Mouse (Mus musculus): Measurements from ENCODE around the gene Dolpp1. TPM values are rescaled to one million over a fixed set of nuclear protein-coding genes. Genes with fewer than 3 reads are reported as not detected.

The Dolpp1 gene
- polyA plus RNA-seq, 1 experiment from 2014 or later: 16.8 TPM

DNA sequence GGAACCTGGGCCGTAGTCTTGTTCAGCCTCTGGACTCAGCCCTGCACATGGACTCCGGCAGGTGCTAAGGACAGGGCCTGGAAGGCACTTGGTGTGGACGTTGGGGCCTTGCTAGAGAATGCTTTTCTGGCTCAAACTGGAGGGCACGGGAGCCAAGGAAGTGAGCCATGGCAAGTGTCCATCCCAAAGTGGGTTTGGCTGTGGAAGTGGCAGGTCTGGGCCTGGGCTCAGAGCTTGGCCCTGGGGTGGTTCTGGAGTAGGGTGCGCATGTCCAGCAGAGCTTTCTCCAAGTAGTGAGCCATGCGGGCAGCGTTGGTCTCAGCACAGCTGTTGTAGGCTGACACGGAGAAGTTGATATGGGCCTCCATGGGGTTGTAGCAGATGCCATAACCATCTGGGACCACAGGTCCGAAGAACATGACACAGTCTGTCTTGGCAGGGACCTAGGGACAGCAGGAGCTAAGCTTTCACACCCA is 10.3 kb downstream of the Dolpp1 start:
- H3K36me3 ChIP-seq (ENCODE audit: control insufficient read depth, insufficient read depth, low read length): peaks cover 99% of the 10 kb centered on the region
- H3K27ac ChIP-seq (replicated peaks in 1 of 2; ENCODE audit: control insufficient read depth in 1 of 2, insufficient read depth in 1 of 2, low read depth in 2 of 2, low read length in 2 of 2): no peak overlapping the region
- WGBS: 90% methylated on average over 9 of the region's 9 CpGs
- H3K4me3 ChIP-seq (ENCODE audit: control insufficient read depth in 1 of 2, insufficient read depth in 1 of 2, low read depth in 1 of 2, low read length in 2 of 2): no peak overlapping the region
- H3K9ac ChIP-seq (ENCODE audit: low read length): no peak overlapping the region
- no peaks in the 10 kb centered on the region for H3K9me3 ChIP-seq (ENCODE audit: control insufficient read depth, low read length)
- H3K4me2 ChIP-seq (ENCODE audit: low read length): no peak overlapping the region
- no peaks in the 10 kb centered on the region for H3K27me3 ChIP-seq (ENCODE audit: control insufficient read depth, insufficient read depth, low read length)
- peaks cover 2 to 10% of the 10 kb centered on the region in 2 experiments; a peak in 2 of 4 replicates for H3K4me1 ChIP-seq (ENCODE audit: control insufficient read depth in 2 of 2, insufficient read depth in 2 of 2, low read length in 2 of 2)
- ATAC-seq (ENCODE audit: insufficient number of reproducible peaks, insufficient read depth, low FRiP score, low read depth): no peak

DNA sequence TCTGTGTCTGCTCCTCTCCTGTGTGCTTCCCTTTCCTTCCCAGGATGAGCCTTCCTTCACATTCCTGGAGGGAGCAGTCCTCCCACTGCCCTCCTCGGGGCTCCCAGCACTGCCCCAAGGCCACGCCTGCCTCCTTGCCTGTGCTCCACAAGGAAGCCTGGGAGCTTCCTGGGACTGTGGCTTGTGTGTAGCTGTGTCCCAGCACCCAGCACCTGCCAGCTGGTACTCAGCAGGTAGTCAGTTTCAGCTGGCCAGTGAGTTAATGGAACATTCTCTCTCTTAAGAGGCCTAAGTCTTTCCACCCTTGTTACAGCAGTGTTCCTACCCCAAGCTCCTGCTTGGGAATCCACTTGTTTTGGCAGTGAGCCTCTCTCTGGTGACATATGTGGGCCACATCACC is 10.8 kb downstream of the Dolpp1 start:
- no peak overlapping the region for H3K4me2 ChIP-seq (ENCODE audit: low read length)
- ATAC-seq (ENCODE audit: insufficient number of reproducible peaks, insufficient read depth, low FRiP score, low read depth): no peak
- H3K9ac ChIP-seq (ENCODE audit: low read length): no peak overlapping the region
- peaks cover 2 to 10% of the 10 kb centered on the region in 2 experiments; a peak in 2 of 4 replicates for H3K4me1 ChIP-seq (ENCODE audit: control insufficient read depth in 2 of 2, insufficient read depth in 2 of 2, low read length in 2 of 2)
- 62% methylated on average over 2 of the region's 2 CpGs for WGBS
- H3K27me3 ChIP-seq (ENCODE audit: control insufficient read depth, insufficient read depth, low read length): no peaks in the 10 kb centered on the region
- H3K9me3 ChIP-seq (ENCODE audit: control insufficient read depth, low read length): no peaks in the 10 kb centered on the region
- H3K4me3 ChIP-seq (ENCODE audit: control insufficient read depth in 1 of 2, insufficient read depth in 1 of 2, low read depth in 1 of 2, low read length in 2 of 2): no peak overlapping the region
- H3K36me3 ChIP-seq (ENCODE audit: control insufficient read depth, insufficient read depth, low read length): peaks cover 99% of the 10 kb centered on the region
- no peak overlapping the region for H3K27ac ChIP-seq (replicated peaks in 1 of 2; ENCODE audit: control insufficient read depth in 1 of 2, insufficient read depth in 1 of 2, low read depth in 2 of 2, low read length in 2 of 2)

DNA sequence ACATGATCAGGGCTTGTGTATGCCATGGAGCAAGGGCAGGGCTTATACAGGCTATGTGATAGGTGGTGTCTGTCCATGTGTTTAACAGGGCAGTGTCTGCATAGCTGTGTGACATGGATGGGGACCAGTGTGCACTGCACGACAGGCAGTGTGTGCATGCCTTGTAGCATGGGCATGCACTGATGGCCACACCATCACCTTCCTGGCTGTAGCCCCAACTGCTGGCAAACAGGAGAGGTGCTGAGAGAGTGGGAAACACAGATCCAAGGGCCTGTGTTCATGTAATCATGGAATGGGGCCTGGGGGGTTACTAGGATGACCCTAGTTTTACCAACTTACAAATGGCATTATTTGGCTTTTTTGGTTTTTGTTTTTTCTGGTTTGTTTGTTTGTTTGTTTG is 11.8 kb downstream of the Dolpp1 start:
- Histone ChIP-seq H3K27me3 (ENCODE audit: control insufficient read depth, insufficient read depth, low read length) (no peaks in the 10 kb centered on the region), H3K27ac (replicated peaks in 1 of 2; ENCODE audit: control insufficient read depth in 1 of 2, insufficient read depth in 1 of 2, low read depth in 2 of 2, low read length in 2 of 2) (no peak overlapping the region), H3K9me3 (ENCODE audit: control insufficient read depth, low read length) (no peaks in the 10 kb centered on the region), H3K4me2 (ENCODE audit: low read length) (no peak overlapping the region), H3K9ac (ENCODE audit: low read length) (no peak overlapping the region), H3K36me3 (ENCODE audit: control insufficient read depth, insufficient read depth, low read length) (peaks cover 99% of the 10 kb centered on the region), H3K4me3 (ENCODE audit: control insufficient read depth in 1 of 2, insufficient read depth in 1 of 2, low read depth in 1 of 2, low read length in 2 of 2) (no peak overlapping the region), H3K4me1 (ENCODE audit: control insufficient read depth in 2 of 2, insufficient read depth in 2 of 2, low read length in 2 of 2) (peaks cover 2 to 10% of the 10 kb centered on the region in 2 experiments; a peak in 3 of 4 replicates)
- 84% methylated on average over 1 of the region's 1 CpGs for WGBS
- no peak for ATAC-seq (ENCODE audit: insufficient number of reproducible peaks, insufficient read depth, low FRiP score, low read depth)

DNA sequence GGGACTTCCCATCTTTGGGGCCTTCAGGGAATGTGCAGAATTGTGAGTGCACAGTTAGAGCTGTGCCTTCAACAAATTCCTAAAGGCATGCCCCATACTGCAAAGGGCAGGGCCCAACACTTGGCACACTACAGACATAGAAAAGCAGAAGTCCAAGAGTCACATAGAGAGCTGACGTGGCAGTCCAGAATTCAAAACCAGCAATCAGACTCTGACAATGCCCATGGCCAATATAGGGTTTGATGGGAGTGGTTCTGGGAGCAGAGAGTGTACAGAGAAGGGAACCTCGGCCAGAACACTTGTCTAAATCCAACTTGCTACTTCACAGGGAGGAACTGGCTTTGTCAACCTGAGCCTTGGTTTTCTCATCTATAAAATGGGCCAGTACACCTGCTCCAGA is 15.2 kb downstream of the Dolpp1 start:
- Histone ChIP-seq H3K9me3 (ENCODE audit: control insufficient read depth, low read length) (no peaks in the 10 kb centered on the region), H3K9ac (ENCODE audit: low read length) (no peak overlapping the region)

DNA sequence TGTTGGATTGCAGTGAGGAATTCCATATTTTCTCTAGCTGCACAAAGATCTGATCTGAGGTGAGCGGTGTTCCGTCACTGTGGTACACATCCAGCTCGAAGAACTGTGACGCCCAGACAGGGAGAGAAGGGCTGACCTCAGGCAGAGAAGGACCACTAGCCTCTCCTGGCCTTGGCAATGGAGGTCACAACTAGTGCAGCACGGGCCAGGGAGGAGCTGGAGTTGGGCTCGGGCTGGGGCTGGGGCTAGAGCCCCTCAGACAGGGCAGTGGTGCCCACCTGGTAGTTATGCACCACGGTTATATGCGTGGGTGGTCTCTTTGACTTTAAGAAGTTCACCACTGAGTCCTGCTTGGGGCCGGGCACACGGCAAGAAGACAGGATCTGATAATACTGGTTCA is 15.7 kb downstream of the Dolpp1 start:
- Histone ChIP-seq H3K27me3 (ENCODE audit: control insufficient read depth, insufficient read depth, low read length) (no peaks in the 10 kb centered on the region), H3K4me1 (ENCODE audit: control insufficient read depth in 2 of 2, insufficient read depth in 2 of 2, low read length in 2 of 2) (peaks cover 8 to 17% of the 10 kb centered on the region in 2 experiments), H3K9me3 (ENCODE audit: control insufficient read depth, low read length) (no peaks in the 10 kb centered on the region), H3K9ac (ENCODE audit: low read length) (no peak overlapping the region), H3K4me3 (ENCODE audit: control insufficient read depth in 1 of 2, insufficient read depth in 1 of 2, low read depth in 1 of 2, low read length in 2 of 2) (no peak overlapping the region), H3K4me2 (ENCODE audit: low read length) (no peak overlapping the region), H3K36me3 (ENCODE audit: control insufficient read depth, insufficient read depth, low read length) (peaks cover 98% of the 10 kb centered on the region), H3K27ac (replicated peaks in 1 of 2; ENCODE audit: control insufficient read depth in 1 of 2, insufficient read depth in 1 of 2, low read depth in 2 of 2, low read length in 2 of 2) (no peak overlapping the region)
- 85% methylated on average over 10 of the region's 10 CpGs for WGBS
- ATAC-seq (ENCODE audit: insufficient number of reproducible peaks, insufficient read depth, low FRiP score, low read depth): no peak

More for the DNA sequence above, 15.2 kb downstream of the Dolpp1 start:
- H3K27ac ChIP-seq (replicated peaks in 1 of 2; ENCODE audit: control insufficient read depth in 1 of 2, insufficient read depth in 1 of 2, low read depth in 2 of 2, low read length in 2 of 2): no peak overlapping the region
- no peak for ATAC-seq (ENCODE audit: insufficient number of reproducible peaks, insufficient read depth, low FRiP score, low read depth)
- H3K4me1 ChIP-seq (ENCODE audit: control insufficient read depth in 2 of 2, insufficient read depth in 2 of 2, low read length in 2 of 2): peaks cover 8 to 17% of the 10 kb centered on the region in 2 experiments
- H3K4me2 ChIP-seq (ENCODE audit: low read length): no peak overlapping the region
- peaks cover 98% of the 10 kb centered on the region for H3K36me3 ChIP-seq (ENCODE audit: control insufficient read depth, insufficient read depth, low read length)
- H3K27me3 ChIP-seq (ENCODE audit: control insufficient read depth, insufficient read depth, low read length): no peaks in the 10 kb centered on the region
- H3K4me3 ChIP-seq (ENCODE audit: control insufficient read depth in 1 of 2, insufficient read depth in 1 of 2, low read depth in 1 of 2, low read length in 2 of 2): no peak overlapping the region
- WGBS: 90% methylated on average over 2 of the region's 2 CpGs

DNA sequence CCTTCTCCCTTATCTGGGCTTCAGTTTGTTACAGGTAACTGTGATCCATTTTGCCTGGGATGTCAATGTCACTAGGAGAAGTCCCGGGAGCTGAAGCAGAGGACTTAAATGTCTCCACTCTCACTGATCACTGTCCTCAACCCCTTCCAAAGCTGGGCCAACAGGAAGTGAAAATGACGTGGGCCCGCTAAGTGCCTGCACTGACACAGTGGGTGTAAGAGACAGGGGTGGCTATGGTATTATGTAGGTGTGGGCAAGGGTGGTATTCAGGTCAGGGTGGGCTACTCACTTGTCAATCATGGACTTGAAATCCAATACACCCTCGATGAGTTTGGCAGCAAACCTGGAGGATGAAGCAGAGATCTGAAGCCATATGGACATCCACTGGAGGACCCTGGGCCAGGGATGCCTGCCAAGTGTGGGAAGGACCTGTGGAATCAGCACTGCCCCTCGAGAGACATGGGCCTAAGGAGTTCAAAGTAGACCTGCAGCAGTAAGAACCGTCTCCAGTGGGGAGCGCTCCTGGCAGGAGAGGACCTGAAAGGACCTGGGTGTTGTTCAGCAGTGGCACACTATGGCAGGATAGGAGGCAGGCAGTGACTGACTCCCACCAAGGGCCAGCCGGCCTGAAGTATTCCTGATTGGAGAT is 16.5 kb downstream of the Dolpp1 start:
- H3K4me1 ChIP-seq (ENCODE audit: control insufficient read depth in 2 of 2, insufficient read depth in 2 of 2, low read length in 2 of 2): peaks cover 9 to 20% of the 10 kb centered on the region in 2 experiments
- no peak overlapping the region for H3K4me3 ChIP-seq (ENCODE audit: control insufficient read depth in 1 of 2, insufficient read depth in 1 of 2, low read depth in 1 of 2, low read length in 2 of 2)
- no peaks in the 10 kb centered on the region for H3K9me3 ChIP-seq (ENCODE audit: control insufficient read depth, low read length)
- H3K27me3 ChIP-seq (ENCODE audit: control insufficient read depth, insufficient read depth, low read length): no peaks in the 10 kb centered on the region
- H3K4me2 ChIP-seq (ENCODE audit: low read length): no peak overlapping the region
- 78% methylated on average over 8 of the region's 8 CpGs for WGBS
- ATAC-seq (ENCODE audit: insufficient number of reproducible peaks, insufficient read depth, low FRiP score, low read depth): no peak
- no peak overlapping the region for H3K9ac ChIP-seq (ENCODE audit: low read length)
- peak overlapping the region in 1 of 2 experiments; percentile 74; a peak in 1 of 4 replicates for H3K27ac ChIP-seq (replicated peaks in 1 of 2; ENCODE audit: control insufficient read depth in 1 of 2, insufficient read depth in 1 of 2, low read depth in 2 of 2, low read length in 2 of 2)
- H3K36me3 ChIP-seq (ENCODE audit: control insufficient read depth, insufficient read depth, low read length): peaks cover 95% of the 10 kb centered on the region

DNA sequence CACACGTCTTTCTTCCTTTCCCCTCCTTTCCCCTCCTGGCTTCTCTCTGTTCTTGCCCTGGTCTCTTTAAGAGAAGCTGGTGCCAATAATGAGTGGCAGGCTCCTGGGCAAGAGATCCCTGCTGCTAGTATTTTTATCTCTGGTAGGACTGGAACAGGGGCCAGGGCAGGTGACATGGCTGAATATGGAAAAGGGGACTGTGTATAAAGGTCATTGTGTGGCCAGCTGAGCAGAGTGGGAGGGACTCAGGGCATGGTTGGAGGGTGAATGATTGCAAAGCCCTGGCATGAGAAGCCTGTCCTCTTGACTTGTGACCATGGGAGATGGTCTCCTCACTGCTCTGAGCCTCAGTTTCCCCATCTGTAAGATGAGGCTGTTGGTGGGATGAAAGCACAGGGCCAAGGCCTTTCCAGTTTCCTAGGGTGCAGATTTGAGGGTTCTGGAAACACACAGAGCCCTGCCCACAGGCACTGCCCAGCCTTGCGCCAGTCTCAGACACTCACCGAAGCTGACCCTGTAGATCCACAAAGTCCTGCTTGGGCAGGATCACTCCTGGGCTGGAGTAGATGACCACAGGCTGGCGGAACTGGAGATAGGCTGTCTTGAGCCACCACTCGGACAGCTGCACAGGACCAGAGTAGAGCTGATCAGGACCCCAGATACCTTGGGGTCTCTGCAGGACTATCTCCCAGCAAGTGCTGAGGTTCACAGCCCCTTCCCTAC is 17.6 kb downstream of the Dolpp1 start:
- Histone ChIP-seq H3K9me3 (ENCODE audit: control insufficient read depth, low read length) (no peaks in the 10 kb centered on the region), H3K4me3 (ENCODE audit: control insufficient read depth in 1 of 2, insufficient read depth in 1 of 2, low read depth in 1 of 2, low read length in 2 of 2) (no peak overlapping the region), H3K36me3 (ENCODE audit: control insufficient read depth, insufficient read depth, low read length) (peaks cover 85% of the 10 kb centered on the region), H3K9ac (ENCODE audit: low read length) (peak overlapping the region; percentile 38; the same call in 1 of the 2 replicates), H3K4me2 (ENCODE audit: low read length) (no peak overlapping the region), H3K4me1 (ENCODE audit: control insufficient read depth in 2 of 2, insufficient read depth in 2 of 2, low read length in 2 of 2) (peaks cover 17 to 31% of the 10 kb centered on the region in 2 experiments), H3K27ac (replicated peaks in 1 of 2; ENCODE audit: control insufficient read depth in 1 of 2, insufficient read depth in 1 of 2, low read depth in 2 of 2, low read length in 2 of 2) (peak overlapping the region; percentile 12 to 74; a peak in 3 of 4 replicates), H3K27me3 (ENCODE audit: control insufficient read depth, insufficient read depth, low read length) (no peaks in the 10 kb centered on the region)
- peak; percentile 68; the same call in 1 of the 2 replicates for ATAC-seq (ENCODE audit: insufficient number of reproducible peaks, insufficient read depth, low FRiP score, low read depth)
- WGBS: 87% methylated on average over 5 of the region's 5 CpGs

Data from heart, embryonic 14.5 days (tissue).